Mouse (Mus musculus): ENCODE results near the gene Kpna4. TPM values are rescaled to one million over a fixed set of nuclear protein-coding genes. Genes with fewer than 3 reads are reported as not detected.

The Kpna4 gene
- polyA plus RNA-seq, 1 experiment, result 91.2 TPM

DNA sequence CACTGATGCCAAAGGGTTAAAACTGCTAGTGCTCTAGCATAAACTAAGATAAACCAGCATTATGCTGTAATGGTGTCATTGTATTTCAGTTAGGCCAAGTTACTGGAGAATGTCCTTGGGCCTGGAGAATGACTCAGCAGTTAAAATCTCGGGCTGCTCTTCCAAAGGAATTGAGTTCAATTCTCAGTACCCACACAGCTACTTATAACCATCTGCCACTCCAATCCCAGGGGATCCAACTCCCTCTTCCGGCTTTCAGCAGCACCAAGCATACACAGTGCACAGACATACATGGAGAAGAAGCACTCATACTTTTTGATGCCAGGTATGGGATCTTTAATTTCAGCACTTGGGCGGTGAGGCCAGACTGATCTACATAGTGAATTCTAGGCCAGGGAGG lies 8.1 kb downstream of the Kpna4 start:
- Histone ChIP-seq H3K4me1 (ENCODE audit: control insufficient read depth, insufficient read depth, low read length) (peaks cover 21% of the 10 kb centered on the region), H3K4me3 (ENCODE audit: insufficient read depth, low read length) (no peak overlapping the region), H3K27ac (ENCODE audit: insufficient read depth, low read length) (peak overlapping the region; percentile 55)
- TF ChIP-seq POLR2A (IDR thresholded peaks at IDR 0.05; ENCODE audit: low read depth, low read length) (no peak), CTCF (IDR thresholded peaks at IDR 0.05; ENCODE audit: borderline replicate concordance, insufficient read depth, low read length) (no peak)

DNA sequence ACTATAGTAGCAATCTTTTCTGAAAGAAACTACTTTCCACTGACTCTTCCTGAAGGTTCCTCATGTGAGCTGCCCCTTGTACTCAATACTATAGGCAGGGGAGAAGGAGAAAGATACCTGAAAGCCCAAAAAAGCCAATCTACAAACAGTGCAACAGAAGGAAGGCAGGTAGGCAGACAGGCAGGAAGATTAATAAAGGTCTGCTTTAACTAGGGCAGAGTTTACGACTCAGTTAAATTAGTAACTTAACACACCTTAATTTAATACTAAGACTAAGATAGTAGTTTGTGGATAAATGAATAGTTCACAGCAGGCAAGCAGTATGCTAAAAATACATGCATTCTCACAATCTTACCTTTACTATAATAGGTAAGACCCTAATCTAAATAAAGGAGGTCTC lies 12.2 kb downstream of the Kpna4 start:
- Histone ChIP-seq H3K27ac (ENCODE audit: insufficient read depth, low read length) (no peak overlapping the region), H3K4me1 (ENCODE audit: control insufficient read depth, insufficient read depth, low read length) (peaks cover 12% of the 10 kb centered on the region), H3K4me3 (ENCODE audit: insufficient read depth, low read length) (no peak overlapping the region)
- no peak for TF ChIP-seq POLR2A (IDR thresholded peaks at IDR 0.05; ENCODE audit: low read depth, low read length)

DNA sequence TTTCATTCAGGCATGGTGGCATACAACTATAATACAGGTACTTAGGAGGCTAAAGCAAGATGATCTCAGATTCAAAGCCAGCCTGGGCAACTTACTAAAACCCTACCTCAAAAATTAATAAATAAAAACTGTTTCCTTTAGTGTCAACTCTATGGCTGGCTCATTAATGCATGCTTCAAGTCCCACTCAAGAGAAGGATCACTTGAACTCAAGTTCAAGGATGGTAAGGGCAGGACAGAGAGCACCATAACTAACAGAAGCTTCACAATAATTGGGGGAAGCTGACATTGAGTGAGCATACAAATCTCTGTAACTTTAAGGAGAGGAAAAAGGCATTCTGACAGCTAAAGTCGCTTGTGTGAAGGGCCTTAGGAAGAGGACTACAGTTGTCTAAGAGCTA lies 13.0 kb downstream of the Kpna4 start:
- TF ChIP-seq CTCF (IDR thresholded peaks at IDR 0.05; ENCODE audit: borderline replicate concordance, insufficient read depth, low read length) (no peak), POLR2A (IDR thresholded peaks at IDR 0.05; ENCODE audit: low read depth, low read length) (no peak)
- H3K4me1 ChIP-seq (ENCODE audit: control insufficient read depth, insufficient read depth, low read length), result peaks cover 11% of the 10 kb centered on the region

DNA sequence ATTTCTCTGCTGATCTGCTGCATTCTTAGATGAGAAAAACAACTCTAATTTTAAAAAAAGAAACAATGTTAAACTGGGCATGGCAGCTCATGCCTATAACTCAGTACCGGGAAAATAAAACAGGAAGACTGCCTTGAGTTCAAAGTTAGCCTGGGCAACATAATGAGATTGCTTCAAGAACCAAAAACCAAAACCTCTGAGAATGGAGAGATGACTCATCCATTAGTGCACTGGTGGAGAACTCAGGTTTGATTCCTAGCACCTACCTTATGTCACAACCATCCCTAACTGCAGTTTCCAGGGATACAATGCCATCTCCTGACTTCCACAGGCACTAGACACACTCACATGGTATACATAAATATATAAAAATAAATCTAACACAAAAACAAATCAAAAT lies 17.8 kb downstream of the Kpna4 start:
- Histone ChIP-seq H3K4me3 (ENCODE audit: insufficient read depth, low read length) (no peak overlapping the region), H3K4me1 (ENCODE audit: control insufficient read depth, insufficient read depth, low read length) (no peaks in the 10 kb centered on the region), H3K27ac (ENCODE audit: insufficient read depth, low read length) (no peak overlapping the region)
- TF ChIP-seq POLR2A (IDR thresholded peaks at IDR 0.05; ENCODE audit: low read depth, low read length) (no peak), CTCF (IDR thresholded peaks at IDR 0.05; ENCODE audit: borderline replicate concordance, insufficient read depth, low read length) (no peak)

More for the DNA sequence above, 13.0 kb downstream of the Kpna4 start:
- H3K27ac ChIP-seq (ENCODE audit: insufficient read depth, low read length), result no peak overlapping the region
- H3K4me3 ChIP-seq (ENCODE audit: insufficient read depth, low read length), result no peak overlapping the region

DNA sequence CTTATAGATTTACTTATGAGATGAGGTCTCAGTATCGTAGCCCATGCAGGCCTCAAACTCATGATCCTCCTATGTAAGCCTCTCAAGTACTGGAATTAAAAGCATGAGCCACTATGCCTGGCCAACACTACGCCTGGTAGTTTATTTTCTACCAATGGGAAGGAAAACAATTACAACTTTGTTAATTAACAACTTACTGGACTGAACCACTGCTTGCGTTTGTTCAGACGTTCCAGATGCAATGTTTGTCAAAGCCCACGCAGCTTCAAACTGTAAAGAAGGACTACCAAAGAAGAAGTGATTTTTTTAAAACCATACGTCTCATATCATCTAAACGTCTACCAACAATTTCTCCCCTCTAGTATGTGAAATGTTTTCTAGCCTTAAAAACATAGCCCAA lies 32.5 kb downstream of the Kpna4 start:
- TF ChIP-seq CTCF (IDR thresholded peaks at IDR 0.05; ENCODE audit: borderline replicate concordance, insufficient read depth, low read length) (no peak), POLR2A (IDR thresholded peaks at IDR 0.05; ENCODE audit: low read depth, low read length) (no peak)
- H3K4me1 ChIP-seq (ENCODE audit: control insufficient read depth, insufficient read depth, low read length), result no peaks in the 10 kb centered on the region
- H3K27ac ChIP-seq (ENCODE audit: insufficient read depth, low read length), result no peak overlapping the region
- no peak overlapping the region for H3K4me3 ChIP-seq (ENCODE audit: insufficient read depth, low read length)

DNA sequence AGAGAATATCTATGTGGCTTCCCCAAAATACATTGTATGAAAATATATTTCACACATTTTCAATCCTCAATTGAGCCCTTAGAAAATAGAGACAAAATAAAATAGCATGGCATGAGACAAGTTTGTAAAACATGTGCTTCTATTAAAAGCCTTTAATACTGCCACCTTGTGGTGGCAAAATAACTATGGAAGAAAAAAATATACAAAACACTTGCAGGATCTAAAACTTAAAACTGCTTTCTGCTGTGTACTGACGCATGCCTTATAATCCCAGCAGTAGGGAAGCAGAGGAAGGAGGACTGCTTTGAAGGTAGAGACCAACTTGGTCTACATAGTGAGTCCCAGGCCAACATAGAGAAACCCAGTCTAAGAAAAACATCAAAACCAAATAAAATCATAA lies 62.9 kb downstream of the Kpna4 start:
- TF ChIP-seq CTCF (IDR thresholded peaks at IDR 0.05; ENCODE audit: borderline replicate concordance, insufficient read depth, low read length) (no peak), POLR2A (IDR thresholded peaks at IDR 0.05; ENCODE audit: low read depth, low read length) (no peak)
- Histone ChIP-seq H3K4me3 (ENCODE audit: insufficient read depth, low read length) (no peak overlapping the region), H3K27ac (ENCODE audit: insufficient read depth, low read length) (no peak overlapping the region), H3K4me1 (ENCODE audit: control insufficient read depth, insufficient read depth, low read length) (no peaks in the 10 kb centered on the region)

DNA sequence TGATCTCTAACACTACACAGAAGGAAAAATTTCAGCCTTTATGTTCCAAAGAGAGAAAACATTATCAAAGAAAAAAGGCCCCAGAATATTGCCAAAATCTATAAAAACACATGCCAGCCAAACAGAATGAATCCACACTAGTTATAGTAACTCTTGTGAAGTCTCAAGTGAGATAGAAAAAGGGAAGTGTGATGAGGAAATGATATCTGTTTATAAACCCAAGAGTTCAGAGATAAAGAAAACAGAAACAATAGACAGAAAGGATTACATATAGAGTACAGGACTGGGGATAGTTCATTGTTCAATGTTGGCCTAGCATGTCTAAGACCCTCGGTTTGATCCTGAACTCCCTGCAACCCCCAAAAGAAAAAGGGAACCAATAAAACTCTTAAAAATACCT lies 64.1 kb downstream of the Kpna4 start:
- no peak for TF ChIP-seq CTCF (IDR thresholded peaks at IDR 0.05; ENCODE audit: borderline replicate concordance, insufficient read depth, low read length)
- no peak for TF ChIP-seq POLR2A (IDR thresholded peaks at IDR 0.05; ENCODE audit: low read depth, low read length)
- no peak overlapping the region for H3K4me3 ChIP-seq (ENCODE audit: insufficient read depth, low read length)

DNA sequence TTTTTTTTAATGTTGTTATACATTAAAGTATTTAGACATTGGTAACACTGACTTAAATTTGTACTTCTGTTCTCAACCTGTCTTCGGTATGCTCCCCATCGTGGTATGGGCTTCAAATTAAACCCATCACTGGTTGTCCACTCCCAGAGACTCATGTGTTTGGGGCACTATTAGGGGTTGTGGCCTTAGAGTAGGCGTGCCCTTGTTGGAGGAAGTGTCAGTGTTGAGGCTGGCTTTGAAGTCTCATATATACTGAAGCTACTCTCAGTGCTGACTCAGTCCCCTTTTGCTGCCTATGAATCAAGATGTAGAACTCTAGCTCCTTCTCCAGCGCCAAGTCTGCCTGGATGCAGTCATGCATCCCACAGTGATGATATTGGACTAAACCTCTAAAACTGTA lies 66.2 kb downstream of the Kpna4 start:
- H3K27ac ChIP-seq (ENCODE audit: insufficient read depth, low read length), result no peak overlapping the region
- TF ChIP-seq CTCF (IDR thresholded peaks at IDR 0.05; ENCODE audit: borderline replicate concordance, insufficient read depth, low read length) (no peak), POLR2A (IDR thresholded peaks at IDR 0.05; ENCODE audit: low read depth, low read length) (no peak)
- no peak overlapping the region for H3K4me3 ChIP-seq (ENCODE audit: insufficient read depth, low read length)
- no peaks in the 10 kb centered on the region for H3K4me1 ChIP-seq (ENCODE audit: control insufficient read depth, insufficient read depth, low read length)

More for the DNA sequence above, 64.1 kb downstream of the Kpna4 start:
- Histone ChIP-seq H3K4me1 (ENCODE audit: control insufficient read depth, insufficient read depth, low read length) (no peaks in the 10 kb centered on the region), H3K27ac (ENCODE audit: insufficient read depth, low read length) (no peak overlapping the region)

DNA sequence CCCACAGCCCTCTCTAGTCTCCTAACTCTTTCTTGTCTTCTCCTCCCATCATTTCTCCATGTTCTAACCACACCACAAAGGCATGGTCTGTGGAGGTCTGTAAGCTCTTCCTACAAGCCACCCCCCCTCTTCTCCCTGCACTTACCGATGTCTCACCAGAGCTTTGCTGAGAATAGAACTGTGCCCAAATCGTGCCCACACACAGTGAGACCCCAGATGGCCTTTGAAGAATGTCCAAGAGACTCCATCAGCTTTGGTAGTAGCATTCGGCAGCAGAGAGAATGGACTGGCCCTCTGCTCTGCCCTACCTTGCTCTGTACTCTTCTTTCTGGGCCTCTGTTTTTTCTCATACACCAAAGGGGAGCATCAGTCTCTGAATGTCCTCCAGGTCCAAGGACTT lies 71.0 kb downstream of the Kpna4 start:
- H3K27ac ChIP-seq (ENCODE audit: insufficient read depth, low read length), result no peak overlapping the region
- no peaks in the 10 kb centered on the region for H3K4me1 ChIP-seq (ENCODE audit: control insufficient read depth, insufficient read depth, low read length)
- no peak for TF ChIP-seq POLR2A (IDR thresholded peaks at IDR 0.05; ENCODE audit: low read depth, low read length)
- TF ChIP-seq CTCF (IDR thresholded peaks at IDR 0.05; ENCODE audit: borderline replicate concordance, insufficient read depth, low read length), result no peak
- H3K4me3 ChIP-seq (ENCODE audit: insufficient read depth, low read length), result no peak overlapping the region

DNA sequence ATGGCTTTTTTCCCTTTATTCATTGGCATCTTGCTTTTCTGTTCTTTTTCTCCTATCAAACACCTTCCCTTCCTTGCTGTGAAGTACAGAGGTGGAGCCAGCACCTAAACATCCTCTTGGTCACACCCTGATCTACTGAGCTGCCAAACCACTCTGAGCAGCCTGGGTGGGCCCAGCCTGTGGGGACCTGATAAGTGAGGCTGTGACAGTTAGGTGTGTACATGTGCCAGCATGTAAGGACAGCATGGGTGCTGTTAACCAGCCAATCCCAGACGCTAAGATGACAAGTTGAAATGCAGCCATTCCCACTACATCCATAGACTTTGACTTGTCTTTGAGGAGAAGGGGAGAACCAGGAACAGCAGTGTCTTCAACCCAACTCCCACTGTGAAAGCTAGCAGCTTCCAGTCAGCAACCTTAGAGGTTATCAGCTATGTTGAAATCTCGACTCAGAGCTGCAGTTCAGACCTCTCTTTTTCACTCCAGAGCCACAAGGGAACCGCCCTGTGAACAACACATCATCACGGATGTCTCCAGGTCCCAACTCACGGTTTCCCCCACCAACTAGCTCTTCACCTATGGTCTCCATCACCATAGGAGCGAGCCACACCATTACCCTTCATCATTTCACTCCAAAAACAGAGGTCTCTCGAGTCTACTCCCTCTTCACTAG lies 72.0 kb downstream of the Kpna4 start:
- TF ChIP-seq POLR2A (IDR thresholded peaks at IDR 0.05; ENCODE audit: low read depth, low read length), result no peak
- TF ChIP-seq CTCF (IDR thresholded peaks at IDR 0.05; ENCODE audit: borderline replicate concordance, insufficient read depth, low read length), result no peak
- Histone ChIP-seq H3K4me3 (ENCODE audit: insufficient read depth, low read length) (no peak overlapping the region), H3K4me1 (ENCODE audit: control insufficient read depth, insufficient read depth, low read length) (no peaks in the 10 kb centered on the region), H3K27ac (ENCODE audit: insufficient read depth, low read length) (no peak overlapping the region)

DNA sequence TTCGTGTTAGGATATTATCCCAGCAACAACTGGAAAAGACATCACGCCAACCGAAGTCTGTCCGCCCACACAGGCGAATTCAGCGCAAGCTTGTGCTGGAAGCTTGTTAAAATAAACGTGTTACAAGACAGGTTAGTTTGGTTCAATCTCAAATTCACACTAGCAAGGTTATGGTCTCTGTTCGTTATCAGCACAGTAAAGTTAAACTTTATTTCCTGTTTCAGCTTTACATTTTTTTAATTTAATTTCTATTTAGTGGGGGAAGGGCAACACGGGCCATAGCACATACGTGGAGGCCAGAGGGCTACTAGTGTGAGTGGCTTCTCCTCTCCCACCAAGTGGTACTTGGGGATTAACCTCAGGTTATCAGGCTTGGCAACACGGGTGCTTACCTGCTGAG lies 75.0 kb downstream of the Kpna4 start:
- TF ChIP-seq CTCF (IDR thresholded peaks at IDR 0.05; ENCODE audit: borderline replicate concordance, insufficient read depth, low read length), result no peak
- TF ChIP-seq POLR2A (IDR thresholded peaks at IDR 0.05; ENCODE audit: low read depth, low read length), result no peak
- Histone ChIP-seq H3K4me1 (ENCODE audit: control insufficient read depth, insufficient read depth, low read length) (peaks cover 8% of the 10 kb centered on the region), H3K4me3 (ENCODE audit: insufficient read depth, low read length) (no peak overlapping the region), H3K27ac (ENCODE audit: insufficient read depth, low read length) (no peak overlapping the region)

Measured in embryonic fibroblast, embryonic 13.5 days (primary cell).